Mouse (Mus musculus) mouse embryonic stem cell (cell line): ENCODE measurements around the gene Higd1a.

Experiments
- in situ Hi-C, 2 experiments: fragments of 300-500 bp; cut with MboI; formaldehyde crosslinking; loops; 1 replicate in 1 of 2; 3 replicates in 1 of 2; pipeline ENCODE4 v1.14.3; 2019 to 2020; ENCODE audit warnings: low sequenced_read_pairs in 2 of 2, low pct_unique_long_range_greater_than_20kb in 1 of 2, mixed read lengths in 1 of 2; ENCODE audit not compliant: unreplicated experiment in 1 of 2

The Higd1a gene

DNA sequence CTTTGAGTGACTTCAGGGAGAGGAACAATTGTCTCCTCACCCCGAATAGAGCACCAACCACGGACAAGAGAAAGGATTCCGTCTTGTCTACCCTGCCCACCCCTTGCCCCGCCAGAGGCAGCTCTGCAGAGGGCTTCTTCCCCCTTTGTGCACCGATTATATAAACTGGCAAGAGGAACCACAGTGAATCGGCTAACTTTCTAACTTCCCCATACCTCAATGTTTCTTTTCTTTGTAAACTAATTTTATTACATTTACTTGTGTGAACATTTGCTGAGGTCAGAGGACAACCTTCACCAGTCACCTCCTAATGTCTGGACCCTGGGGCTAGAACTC, at the start of gene Higd1a:
Gene Higd1a, minus strand, starts transcription at position 210 of the 336 bp plus-strand sequence.
- in situ Hi-C loops = no loop called here

GRCm38 (mm10) chr9:121907356-121908070, 49.4 kb upstream of the Higd1a start:
- in situ Hi-C loops = no loop called here

- in situ Hi-C loops = no loop called here
Measured at GRCm38 (mm10) chr9:121906456-121906855, 48.3 kb upstream of the Higd1a start.

- in situ Hi-C loops = no loop called here
Measured at GRCm38 (mm10) chr9:121905556-121906185, 47.5 kb upstream of the Higd1a start.

DNA sequence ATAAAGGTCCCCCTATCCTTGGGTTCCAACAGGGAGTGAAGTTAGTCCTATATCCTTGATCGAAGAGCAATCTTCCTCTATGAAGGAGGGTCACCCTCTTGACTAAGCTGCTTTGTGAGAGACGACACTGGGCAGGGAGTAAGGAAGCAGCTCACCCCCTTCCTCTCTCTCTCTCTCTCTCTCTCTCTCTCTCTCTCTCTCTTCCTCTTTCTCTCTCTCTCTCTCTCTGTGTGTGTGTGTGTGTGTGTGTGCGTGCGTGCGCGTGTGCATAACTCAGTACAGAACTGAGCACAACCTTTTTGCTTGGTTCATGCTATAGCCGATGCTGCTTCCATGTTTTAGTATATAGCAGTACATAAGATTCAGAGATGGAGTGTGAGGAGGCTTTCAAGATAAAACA, 46.8 kb upstream of the Higd1a start:
- in situ Hi-C loops = no loop called here

DNA sequence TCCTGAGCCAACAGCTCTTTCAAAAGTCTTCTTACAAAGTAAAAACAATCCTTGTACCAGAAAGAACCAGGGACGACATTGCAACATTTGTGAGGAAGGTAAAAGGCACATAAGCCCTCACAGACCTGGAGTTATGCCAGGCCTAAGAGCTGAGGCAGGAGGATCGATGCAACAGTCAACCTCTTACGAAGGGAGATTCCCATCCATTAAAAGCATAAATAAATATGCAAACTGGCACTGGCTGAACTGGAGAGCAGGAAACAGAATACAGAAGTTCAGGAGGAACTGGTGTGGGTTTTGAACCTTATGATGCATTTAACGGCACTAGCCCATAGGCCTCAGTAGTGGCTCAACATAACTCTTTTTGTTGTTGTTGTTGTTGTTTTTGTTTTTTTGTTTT, 46.2 kb upstream of the Higd1a start:
- in situ Hi-C loops = no loop called here

GRCm38 (mm10) chr9:121903476-121904305, 45.5 kb upstream of the Higd1a start:
- in situ Hi-C loops = no loop called here

- in situ Hi-C loops = no loop called here
Measured at GRCm38 (mm10) chr9:121901710-121902700, 43.8 kb upstream of the Higd1a start.

DNA sequence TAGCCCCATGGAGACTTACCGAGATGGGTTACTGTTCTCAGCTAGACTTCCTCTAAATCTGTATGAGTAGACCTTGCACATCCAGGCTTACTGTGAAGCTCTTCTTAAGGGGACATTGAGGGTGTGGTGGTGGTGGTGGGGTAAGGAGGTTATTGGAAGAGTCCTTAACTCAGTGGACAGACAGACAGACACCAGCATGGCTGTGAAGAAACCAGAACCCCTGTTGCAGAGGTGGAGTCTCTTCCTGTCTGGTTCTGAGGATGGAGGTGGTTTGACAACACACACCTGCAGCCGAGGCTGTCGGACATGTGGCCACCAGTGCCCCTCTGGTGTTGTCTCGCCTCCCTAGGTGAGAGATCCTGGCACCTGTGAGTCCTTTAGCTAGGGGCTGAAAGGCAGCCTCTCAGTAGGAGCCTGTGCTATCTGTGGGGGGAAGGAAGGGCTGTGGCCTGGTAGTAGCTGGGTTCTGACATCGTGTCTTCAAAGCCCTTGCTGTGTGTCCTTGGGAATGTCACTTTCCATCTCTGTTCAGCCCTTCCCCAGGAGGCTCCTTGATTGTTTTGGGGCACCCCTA, 42.2 kb upstream of the Higd1a start:
- in situ Hi-C loops = no loop called here

- in situ Hi-C loops = no loop called here
Measured at GRCm38 (mm10) chr9:121899306-121899705, 41.1 kb upstream of the Higd1a start.

GRCm38 (mm10) chr9:121898245-121898644, 40.1 kb upstream of the Higd1a start, which contains the start of gene Ackr2:
Ackr2 (plus strand) TSS chr9:121898355.
- in situ Hi-C loops = no loop called here

- in situ Hi-C loops = no loop called here
Measured at GRCm38 (mm10) chr9:121896820-121897219, 38.7 kb upstream of the Higd1a start.

- in situ Hi-C loops = no loop called here
Measured at GRCm38 (mm10) chr9:121895392-121895993, 37.3 kb upstream of the Higd1a start.

GRCm38 (mm10) chr9:121894447-121894846, 36.3 kb upstream of the Higd1a start:
- in situ Hi-C loops = no loop called here

GRCm38 (mm10) chr9:121892057-121892687, 34.0 kb upstream of the Higd1a start:
- in situ Hi-C loops = no loop called here

DNA sequence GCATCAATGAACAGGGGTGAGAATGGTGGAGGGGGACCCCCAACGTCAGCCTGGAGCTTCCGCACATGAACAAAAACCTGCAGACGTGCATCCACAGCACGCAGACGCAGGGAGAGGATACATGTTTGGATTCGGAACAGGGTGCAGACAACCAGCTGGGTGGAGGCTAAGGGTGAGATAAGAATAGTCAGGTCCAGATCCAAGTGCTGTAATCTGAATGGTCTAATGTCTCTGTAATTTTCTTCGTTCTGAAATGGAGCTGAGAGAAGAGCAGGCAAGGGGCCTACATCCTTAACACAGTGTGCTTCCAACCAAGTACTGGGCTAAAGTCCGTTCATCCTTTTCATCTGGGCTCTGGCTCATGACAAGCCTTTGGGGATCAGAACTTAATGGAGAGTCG, 33.1 kb upstream of the Higd1a start:
- in situ Hi-C loops = no loop called here

DNA sequence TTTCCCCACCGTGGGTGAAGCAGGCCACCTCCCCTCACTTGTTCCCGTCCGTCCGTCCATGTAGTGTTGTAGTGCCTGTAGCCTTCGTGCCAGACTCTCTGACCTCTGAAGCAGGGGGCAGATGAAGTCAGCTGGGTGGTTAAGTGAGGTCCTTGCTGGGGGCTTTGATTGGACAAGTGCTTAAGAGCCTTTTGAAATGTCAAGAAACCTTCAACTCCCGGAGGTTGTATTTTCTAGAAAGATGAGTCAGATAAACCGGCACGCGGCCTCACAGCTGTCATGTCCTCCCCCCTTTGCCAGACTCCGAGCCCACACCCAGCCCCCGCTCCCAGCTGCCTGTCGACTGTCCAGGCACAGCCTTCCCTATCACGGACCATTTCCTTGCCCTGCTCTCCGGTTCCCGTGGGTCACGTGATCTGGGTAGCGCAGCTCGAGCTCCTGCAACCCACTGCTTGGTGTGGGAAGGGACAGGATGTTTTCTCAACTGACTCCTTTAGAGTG, 32.3 kb upstream of the Higd1a start:
- in situ Hi-C loops = no loop called here
